Mouse (Mus musculus) CD4-positive, CD25-positive, alpha-beta regulatory T cell, adult 4 months (primary cell): Measurements from ENCODE around the gene Icmt. TPM values are rescaled to one million over a fixed set of nuclear protein-coding genes. Genes with fewer than 3 reads are reported as not detected.

ENCODE experiments used
- ATAC-seq: one replicate; pipeline ENCODE4 v1.8.0; 2017
- polyA plus RNA-seq, 2 experiments: library from polyadenylated mRNA; unstranded; fragments of 100-300 nt; shearing (Covaris generic); gene quantifications; one replicate each; pipeline ENCODE4 v1.2.1; 2017

The Icmt gene
- polyA plus RNA-seq, 2 experiments from 2014 or later: 3.9 to 8.2 TPM

DNA sequence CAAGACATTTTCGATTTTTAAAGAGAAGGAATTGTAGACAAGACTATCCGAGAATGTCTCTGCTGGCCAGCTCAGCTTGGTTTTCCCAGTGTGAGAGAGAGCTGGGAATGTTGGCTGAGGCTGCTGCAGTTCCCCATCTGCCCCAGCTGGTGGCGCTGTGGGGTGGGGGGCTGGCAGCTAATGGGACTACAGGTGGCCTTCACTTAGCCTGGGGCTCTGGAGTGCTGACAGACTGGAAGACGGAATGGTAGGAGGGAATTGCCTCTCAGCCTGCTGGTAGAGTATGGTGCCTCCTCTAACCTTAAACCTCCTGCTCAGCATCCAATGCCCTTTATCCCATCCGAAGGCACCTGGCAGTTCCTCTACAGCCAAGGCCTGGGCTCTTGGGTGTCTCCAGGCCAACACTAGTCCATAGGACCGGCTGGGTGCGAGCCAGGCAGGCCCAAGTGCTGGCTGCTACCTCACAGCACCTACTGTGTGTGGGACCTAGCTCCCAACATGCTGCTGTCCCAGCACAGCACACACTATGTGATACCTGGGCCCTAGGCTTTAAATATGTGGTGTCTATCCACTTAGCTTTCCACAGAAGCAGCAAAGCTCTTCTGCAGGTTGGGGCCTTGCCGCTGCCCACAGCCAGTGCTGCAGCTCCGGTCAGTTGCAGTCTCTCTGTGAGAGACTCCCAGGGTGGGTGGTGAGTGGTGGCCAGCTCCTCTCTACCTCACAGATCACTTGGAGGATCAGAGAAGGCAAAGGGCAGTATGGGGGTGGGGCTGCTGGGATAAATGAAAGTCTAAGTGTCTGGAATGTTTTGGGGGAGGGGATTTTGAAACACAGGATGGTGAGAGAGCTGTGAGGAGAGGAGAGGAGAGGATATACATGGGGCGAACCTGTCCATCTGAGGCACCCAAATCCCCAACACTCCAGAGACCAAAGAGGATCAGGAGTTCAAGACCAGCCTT, 20.4 kb upstream of the Icmt start:
- ATAC-seq: no peak

DNA sequence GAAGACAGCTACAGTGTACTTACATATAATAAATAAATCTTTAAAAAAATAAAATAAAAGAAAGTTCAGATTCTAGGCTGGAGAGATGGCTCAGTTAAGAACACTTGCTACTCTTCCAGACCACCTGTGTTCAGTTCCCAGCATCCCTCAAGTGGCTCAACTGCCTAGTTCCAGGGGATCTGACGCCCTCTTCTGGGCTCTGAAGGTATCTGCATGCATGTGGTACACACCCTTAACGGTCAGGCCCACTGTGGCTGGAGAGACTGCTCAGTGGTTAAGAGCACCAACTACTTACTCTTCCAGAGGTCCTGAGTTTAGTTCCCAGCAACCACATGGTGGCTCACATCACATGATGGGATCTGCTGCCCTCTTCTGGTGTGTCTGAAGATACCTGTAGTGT, 19.1 kb upstream of the Icmt start:
- no peak for ATAC-seq

DNA sequence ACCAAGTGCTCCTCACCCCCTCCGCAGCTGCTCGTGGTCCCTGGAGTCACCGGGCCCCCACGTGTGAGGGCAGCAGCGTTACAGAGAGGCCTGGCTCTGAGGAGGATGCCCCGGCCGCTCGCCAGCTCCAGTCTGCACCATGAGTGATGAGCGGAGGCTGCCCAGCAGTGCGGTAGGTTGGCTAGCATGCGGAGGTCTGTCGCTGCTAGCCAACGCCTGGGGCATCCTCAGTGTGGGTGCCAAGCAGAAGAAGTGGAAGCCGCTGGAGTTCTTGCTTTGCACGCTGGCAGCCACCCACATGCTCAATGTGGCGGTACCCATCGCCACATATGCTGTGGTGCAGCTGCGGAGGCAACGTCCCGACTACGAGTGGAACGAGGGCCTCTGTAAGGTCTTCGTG, 18.0 kb upstream of the Icmt start:
- ATAC-seq: no peak

DNA sequence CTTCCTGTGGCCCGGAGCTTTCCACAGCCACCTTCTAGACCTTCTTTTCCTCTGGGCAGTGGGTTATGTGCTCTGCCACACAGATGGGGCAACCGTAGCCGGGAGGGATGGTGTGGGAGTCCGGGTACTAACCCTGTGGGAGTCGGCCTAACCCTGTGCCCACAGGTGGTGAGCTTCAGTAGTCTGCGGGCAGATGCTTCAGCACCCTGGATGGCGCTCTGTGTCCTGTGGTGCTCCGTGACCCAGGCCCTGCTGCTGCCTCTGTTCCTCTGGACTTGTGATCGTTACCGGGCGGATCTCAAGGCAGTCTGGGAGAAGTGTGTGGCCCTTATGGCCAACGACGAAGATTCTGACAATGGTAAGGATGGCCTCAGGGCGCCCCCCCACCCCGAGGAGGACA, 15.4 kb upstream of the Icmt start:
- no peak for ATAC-seq

DNA sequence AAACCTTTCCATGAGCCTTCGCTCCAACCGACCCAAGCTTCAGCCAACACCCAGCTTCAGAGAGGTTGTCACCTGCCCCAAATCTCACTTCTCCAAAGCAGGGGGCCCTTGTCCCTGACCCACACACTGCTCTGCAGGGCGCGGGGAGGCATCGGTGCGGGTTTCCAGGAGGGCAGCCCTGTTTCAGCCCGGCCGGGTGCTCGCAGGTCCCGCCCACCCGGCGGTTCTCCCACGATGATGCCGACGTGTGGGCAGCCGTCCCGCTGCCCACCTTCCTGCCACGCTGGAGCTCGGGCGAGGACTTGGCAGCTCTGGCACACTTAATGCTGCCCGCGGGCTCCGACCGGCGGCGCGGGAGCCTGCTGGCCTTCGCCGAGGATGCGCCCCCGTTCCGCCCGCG, 14.3 kb upstream of the Icmt start:
- no peak for ATAC-seq

DNA sequence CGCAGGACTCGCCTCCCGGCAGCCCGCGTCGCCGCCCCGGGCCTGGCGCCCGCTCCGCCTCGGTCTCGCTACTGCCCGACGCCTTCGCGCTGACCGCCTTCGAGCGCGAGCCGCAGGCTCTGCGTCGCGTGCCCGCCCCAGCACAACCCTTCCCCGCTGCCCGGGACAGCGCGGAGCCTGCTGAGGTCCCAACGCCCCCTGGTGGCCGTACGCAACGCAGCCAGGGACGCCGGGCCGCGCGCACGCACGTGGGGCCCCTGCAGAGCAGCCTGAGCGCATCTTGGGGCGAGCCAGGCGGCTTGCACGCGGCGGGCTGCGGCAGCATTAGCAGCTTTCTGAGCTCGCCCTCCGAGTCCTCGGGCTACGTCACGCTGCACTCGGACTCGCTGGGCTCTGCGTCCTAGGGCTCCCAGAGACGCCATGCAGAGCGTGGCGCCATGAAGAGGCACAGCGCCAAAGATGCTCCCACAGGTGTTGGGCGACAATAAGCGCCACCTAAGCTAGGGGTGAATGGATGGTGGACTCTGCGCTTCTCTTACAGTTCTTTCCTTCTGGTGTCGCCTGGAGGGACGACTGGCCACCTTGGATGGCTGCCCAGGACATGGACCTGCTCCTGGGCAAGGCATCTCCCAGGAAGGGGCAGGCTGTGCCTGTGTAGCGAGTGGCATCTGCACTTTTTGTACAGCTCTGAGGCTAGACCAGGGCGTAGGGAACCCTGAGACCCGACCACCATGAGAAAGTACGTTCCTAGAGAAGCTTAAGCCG, 13.7 kb upstream of the Icmt start:
- peak; percentile 95 for ATAC-seq

DNA sequence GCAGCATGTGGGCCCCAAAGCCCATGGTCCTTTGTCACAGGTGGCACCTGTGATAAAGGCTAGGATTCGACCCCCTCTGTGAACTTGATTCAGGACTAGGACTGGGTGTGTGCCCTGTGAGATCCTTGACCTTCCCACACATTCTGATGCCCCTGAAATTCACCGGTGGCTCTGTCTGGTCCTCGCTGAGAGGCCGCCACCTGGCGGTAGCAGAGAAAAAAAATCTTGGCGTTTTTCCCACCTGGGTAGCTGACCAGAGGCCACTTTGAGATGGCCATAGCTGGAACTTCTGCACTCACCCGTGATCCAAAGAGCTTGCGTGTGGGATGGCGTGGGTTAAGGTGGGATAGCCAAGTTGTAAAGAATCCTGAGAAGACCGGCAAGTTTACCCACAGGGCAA, 11.5 kb upstream of the Icmt start:
- ATAC-seq: no peak

DNA sequence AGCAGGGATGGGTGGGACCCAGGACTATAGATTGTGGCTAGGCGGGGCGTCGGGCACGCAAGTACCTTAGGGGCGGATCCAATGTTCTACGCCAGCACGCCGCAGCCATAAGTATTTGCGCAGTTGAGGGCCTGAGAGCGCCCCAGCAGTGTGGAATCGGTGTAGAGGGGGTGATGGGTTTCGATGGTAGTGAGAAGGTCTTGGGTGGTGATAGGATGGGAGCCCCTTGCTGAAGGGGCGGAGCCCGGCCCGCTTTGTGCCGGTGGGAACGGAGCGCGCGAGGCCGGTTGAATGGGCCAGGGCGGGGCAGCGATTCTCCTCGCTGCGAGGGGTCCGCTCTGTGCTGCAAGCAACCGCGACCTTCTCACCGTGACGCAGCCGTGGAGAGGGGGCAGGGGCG, 10.8 kb upstream of the Icmt start:
- ATAC-seq: no peak

DNA sequence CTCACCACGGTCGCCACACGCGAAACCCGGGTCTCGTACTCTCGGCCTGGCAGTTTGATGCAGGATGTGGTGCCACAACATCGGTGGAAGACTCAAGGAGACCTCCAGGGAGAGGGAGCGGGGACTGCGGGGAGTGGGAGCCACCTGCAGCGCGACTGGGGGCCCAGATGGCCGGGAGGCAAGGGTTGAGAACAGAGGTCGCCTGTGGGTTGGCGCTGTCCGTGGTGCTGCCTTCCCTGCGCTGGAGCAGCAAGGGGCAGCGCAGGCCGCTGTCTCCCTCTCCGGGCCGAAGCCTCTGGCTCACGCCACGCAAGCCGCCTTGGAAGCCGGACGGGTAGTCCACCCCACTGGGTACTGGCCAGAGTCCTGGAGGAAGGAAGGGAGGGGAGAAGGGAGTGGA, 10.1 kb upstream of the Icmt start:
- ATAC-seq: no peak

DNA sequence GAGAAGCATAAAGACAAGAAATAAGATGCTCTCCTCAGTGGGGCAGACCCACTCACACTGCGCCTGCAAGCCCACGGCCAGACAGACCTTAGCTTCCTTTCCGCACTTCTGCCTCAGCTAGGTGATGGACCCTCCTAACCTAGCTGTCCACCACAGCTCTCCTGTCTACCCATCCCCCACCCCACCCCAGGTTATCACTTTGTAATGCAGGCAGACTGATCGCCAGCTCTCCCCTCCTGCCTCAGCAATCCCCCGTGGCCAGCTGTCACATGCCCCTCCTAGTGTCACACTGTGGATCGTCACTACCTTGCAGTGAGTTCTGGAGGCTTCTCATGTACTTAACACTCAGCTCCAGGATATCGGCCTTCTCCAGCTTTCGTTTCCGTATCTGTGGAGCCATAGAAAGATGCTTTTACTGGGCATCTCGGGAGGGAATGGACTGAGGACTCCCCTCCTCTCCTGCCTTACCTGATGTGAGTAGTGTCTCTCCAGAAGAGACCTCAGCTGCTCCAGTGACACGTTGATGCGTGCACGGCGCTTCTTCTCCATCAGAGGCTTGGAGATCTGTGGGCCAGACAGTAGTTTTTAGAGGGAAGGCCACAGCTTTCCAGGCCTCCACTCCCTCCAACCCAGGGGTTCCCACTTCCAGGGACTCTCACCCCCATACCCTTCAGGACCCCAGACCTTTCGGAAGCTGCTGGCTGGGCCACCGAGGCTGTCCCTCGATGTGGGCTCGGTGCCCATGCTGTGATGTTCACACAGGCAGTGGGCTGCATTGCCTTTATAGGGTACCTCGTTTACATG, 9.5 kb upstream of the Icmt start:
- ATAC-seq: no peak

DNA sequence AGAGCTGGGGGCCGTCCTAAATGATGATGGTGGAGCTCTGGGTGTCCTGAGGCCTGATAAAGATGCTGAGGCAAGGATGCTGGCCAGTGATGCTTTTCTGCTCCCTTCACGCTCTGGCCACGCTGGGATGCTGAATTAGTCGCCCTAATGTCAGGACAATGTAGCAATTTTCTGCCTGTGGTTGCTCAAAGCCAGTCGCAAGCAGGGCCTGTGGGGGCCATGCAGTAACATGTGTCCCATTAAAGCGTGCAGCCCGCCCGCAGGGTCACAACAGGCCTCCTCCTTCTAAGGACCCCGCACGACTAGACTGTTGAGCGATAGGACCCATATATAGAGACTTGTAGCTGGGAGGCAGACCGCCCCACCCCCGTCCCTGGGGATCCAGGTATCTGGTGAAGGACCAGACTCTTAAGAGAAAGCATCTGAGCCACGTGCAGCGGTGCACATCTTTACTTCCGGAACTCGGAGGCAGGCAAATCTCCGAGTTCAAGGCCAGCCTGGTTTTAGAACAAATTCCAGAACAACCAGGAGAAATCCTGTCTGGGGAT, 8.6 kb upstream of the Icmt start:
- no peak for ATAC-seq

DNA sequence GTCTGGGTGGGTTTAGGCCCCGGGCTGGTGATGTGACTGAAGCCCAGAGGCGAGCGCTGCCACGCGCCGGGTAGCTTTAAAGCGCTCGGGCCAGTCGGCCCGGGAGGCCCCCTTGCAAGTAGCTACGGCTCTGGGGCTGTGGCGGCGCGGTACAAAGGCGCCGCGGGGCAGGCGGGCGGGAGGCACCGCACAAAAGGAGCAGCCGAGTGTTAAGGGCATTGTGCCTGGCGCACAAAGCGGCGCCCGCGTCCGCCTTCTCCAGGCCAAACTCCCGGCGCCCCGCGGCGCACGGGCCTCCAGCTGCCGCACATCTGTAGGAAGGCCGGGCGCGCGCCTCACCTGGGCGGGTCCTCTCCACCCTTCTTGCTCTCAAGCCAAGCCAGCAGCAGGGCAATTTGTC, 6.6 kb upstream of the Icmt start:
- ATAC-seq: no peak

DNA sequence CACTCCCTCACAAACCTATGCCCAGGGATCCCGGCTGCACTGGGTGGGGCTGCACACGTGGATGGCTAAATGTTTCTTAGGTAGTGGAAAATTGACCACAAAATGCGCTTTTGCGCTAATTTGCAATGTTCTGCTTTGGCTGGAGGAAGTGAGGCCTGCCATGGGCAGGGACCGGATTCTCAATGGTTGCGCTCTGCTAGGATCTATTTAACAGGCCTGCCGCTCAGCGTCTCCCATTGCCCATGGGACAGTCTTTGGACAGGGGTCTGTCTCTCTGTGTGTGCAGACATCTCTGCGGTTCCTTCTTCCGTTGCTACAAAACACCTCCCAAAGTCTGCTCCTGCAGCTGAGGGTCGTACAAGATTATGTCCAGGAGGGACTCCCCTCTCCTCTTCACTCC, 6.0 kb upstream of the Icmt start:
- no peak for ATAC-seq

DNA sequence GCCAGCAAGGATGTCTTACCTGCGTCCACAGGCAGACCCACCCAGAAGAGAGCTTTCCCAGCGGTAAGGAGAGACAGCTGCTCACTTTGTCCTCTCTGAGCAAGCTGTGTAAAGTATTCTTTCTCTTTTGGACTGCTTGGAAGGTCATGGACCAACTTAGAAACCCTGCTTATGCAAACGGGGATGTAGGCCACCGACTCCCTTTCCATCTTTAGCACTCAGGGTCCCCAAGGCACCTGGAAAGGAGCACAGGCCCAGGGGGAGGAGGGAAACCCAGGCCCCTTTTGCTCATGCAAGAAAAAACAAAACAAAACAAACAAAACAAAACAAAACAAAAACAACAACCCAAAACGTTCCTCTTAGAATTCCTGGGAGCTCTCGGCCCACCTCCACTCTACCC, 5.5 kb upstream of the Icmt start, which contains the start of gene Hes3:
Hes3 (minus strand) TSS at position 101 of the 400 bp plus-strand sequence.
- ATAC-seq: no peak

DNA sequence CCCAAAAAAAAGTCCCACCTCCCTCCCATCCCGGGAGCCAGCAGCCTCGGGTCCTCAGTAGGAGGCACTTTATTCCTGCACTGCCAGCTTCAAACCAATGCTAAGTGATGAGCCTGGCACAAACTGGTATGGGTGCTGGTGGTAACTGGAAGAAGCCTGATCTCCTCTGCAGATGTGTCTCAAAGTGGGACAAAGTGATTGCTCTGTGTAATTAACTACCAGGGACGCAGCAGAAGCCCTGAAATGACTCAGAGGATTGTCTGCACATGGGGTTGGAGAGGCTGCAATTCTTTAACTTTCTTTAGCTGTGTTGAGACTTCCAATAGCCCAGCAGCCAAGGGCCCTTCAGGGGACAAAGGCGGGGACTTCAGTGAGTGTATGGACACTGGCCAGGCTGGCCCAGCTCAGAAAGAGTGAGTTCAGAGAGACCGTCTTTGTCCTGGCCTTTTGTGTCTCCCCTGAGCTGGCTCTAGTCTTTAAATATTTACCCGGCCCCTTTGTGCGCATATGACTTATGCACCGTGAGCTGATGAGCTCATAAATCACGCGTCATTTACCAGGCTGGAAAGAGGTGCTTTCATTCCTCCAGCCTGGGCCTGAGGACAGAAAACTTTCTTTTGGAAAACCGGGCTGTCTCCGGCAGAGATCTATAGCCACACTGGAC, 4.8 kb upstream of the Icmt start:
- no peak for ATAC-seq

DNA sequence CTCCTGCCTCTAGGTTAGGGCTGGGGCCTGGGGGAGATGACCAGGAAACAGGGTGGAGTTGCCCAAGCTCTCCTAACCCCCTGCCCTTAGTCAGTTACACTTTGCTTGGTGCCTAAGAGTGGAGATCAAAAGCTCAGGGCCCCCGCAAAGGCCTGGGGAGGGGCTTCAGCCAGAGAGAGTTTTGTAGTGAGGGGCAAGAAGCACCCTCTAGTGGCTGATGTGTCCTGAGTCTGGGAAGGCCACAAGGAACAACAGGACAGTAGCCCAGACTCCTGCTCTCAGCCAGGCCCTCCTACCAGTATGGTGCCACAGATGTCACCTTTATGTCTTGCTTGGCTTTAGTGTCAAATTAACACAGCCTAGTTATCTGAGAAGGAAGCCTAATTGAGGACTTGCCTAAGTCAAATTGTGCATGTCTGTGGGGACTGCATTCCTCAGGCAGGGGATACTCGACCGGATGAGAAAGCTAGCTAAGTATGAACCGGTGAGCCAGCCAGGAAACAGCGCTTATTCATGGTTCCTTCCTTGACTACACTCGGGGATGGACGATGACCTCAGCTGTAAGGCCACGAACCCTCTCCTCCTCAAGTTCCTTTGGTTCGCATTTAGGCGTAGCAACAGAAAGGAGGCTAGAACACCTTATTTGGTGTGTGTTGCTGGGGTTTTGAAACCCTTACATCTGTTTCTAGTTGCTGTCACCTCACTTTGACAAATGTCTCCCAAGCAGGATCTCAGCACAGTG, 2.7 kb upstream of the Icmt start:
- ATAC-seq: no peak

DNA sequence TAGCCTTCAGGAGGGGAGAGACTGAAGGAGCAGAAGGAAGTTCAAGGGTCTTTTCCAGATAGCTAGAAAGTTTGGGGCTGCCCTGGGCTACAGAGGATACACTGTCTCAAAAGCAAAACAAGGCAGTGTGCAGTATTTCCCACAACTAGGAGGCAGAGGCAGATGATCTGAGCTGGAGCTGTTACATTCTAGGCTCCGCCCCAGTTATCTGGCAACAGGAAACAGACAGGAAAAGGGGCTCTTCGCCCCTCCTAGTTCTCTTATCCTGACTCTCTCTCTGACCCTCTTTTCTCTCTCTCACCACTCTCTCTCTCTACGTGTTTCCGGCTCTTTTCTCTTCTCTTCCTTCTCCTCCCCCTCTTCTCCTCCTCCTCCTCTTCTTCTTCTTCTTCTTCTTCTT, 1.1 kb upstream of the Icmt start:
- peak; percentile 11 for ATAC-seq

DNA sequence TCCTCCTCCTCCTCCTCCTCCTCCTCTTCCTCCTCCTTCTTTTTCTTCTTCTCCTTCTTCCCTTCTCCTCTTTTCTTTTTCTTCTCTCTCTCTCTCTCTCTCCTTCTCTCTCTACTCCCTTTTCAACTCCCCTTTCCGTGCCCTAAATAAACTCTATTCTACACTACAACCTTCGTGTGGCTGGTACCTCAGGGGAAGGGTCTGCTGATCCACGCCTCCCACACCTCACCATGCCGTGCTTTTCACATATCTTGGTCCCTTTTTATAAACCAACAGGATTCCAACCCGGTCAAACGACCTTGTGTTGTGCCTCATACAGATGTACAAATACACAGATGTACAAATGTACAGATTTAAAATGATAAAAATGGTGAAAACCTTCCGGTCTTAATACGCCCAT, 656 bp upstream of the Icmt start:
- ATAC-seq: no peak

DNA sequence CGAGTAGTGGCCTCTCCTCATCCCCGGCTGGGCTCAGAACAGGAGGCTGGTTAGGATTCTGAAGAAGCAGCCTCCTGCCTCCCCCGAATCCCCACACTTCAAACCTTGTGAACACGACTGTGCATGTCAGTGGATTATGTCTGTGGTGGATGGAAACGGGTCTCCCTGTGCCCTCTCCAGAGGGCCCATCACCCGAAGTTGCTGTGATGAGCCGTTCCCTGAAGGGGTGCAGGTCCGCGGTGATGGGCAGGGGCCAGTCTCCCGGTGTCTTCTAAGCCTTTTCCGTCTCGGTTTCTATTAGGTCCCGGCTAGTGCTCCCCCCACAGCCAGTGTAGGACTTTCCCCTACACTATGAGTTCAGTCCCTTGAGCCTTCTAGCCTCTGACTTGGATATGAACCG, 1.8 kb downstream of the Icmt start:
- no peak for ATAC-seq

DNA sequence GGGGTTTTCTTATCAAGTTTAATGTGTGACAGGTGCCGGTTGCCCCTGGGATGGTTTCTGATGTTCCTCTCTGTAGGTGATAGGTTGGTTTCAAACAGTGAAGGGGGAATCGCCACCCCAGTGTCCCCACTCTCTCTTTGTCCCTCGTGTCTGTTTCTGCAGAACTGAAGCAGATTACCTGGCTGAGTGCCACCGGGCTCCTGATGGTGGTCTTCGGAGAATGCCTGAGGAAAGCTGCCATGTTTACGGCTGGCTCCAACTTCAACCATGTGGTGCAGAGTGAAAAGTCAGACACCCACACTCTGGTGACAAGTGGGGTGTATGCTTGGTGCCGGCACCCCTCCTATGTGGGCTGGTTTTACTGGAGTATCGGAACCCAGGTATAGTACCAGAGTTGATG, 3.3 kb downstream of the Icmt start:
- ATAC-seq: no peak

DNA sequence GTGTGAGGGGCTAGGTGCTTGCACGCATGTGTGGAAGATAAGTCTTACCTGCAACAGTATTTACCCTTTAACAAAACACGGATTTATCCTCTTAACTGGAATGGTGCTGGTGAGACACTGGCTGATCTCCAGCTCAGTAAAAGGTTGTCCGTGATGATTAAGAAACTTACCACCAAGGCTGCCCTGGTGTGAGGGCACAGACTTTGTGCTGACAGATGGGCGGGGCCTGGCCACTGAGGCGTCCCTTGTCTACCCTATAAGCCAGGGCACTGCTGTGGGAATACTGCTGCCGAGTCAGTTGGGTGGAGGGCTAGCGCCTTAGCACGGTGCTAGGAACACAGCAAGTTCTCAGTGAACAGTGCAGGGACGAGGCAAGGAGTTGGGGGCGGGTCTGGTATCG, 5.0 kb downstream of the Icmt start:
- ATAC-seq: no peak

DNA sequence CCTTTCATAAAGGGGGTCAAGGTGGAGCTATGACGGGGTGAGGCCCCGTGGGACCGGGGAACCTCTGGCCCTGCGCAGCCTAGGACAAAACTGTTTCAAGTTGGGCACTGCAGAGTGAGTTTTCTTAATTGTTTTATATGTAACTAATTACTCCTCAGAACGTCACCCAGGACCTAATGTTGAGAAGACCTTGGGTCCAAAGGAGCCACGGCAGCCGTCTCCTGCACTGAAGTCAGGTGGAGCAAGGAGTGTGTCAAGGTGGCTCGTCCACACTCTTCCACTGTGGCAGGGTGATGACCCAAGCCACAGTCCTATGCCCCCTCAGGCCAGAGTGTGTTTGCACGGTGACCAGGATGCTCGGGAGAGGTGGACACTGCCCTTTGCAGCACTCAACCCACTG, 6.1 kb downstream of the Icmt start:
- no peak for ATAC-seq
